Mouse (Mus musculus): Measurements from ENCODE around the gene Dgcr8. TPM values are rescaled to one million over a fixed set of nuclear protein-coding genes. Genes with fewer than 3 reads are reported as not detected.
A peak's percentile ranks its signal among the peaks of the same experiment; 100 is the strongest.

Gene Dgcr8
- total and polyA plus RNA-seq, 3 experiments = 8.7 to 13.2 (median 10.7) TPM

DNA sequence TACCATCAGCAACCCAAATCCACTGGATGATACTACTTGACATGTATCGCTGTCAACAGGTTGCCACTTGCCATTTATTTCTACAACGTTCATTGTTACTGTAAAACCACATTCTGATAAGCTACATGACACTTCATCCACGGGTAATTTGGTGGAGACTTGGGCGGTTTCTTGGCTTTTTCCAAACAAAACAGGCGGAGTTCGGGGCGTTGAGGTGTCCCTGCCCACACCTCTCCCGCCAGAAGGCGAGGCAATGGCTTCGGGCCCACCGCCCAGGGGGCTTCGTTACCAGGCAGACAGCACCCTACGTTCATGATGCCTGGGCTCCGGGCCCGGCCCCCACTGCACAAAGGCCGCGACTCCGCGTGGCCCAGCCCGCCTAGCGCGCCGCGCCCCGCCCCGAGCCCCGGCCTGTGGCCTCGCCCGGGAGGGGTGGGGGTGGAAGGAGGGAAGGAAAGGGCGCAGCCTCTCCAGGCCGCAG lies 425 bp downstream of the Dgcr8 start:
- intact Hi-C loops (cut with DNase I) = loop anchor here (2.0 kb wide), 1 partner anchor 40 kb away; the partner anchor contains the start of genes Ranbp1 and Trmt2a
- Histone ChIP-seq H3K4me3 (peak overlapping the region; percentile 83), H3K79me2 (replicated peaks; ENCODE audit: control insufficient read depth, insufficient read depth, low read length) (peaks cover 8% of the 10 kb centered on the region), H3K9ac (ENCODE audit: low read depth, low read length) (peak overlapping the region; percentile 91), H3K27ac (peak overlapping the region; percentile 94), H3K36me3 (ENCODE audit: control insufficient read depth, insufficient read depth, low read length) (peaks cover 5% of the 10 kb centered on the region), H3K4me1 (ENCODE audit: control insufficient read depth, insufficient read depth, low read length) (peaks cover 9% of the 10 kb centered on the region), H3K27me3 (ENCODE audit: control insufficient read depth, insufficient read depth, low read length) (no peaks in the 10 kb centered on the region)
- no peak for DNase-seq
- TF ChIP-seq CTCF (IDR thresholded peaks at IDR 0.05) (no peak), POLR2A (IDR thresholded peaks at IDR 0.05; ENCODE audit: insufficient read depth, low read depth, low read length) (no peak), EP300 (IDR thresholded peaks at IDR 0.05; ENCODE audit: insufficient read depth, low read depth, low read length) (no peak)
- WGBS = under 1% methylated on average over 29 of the region's 31 CpGs

DNA sequence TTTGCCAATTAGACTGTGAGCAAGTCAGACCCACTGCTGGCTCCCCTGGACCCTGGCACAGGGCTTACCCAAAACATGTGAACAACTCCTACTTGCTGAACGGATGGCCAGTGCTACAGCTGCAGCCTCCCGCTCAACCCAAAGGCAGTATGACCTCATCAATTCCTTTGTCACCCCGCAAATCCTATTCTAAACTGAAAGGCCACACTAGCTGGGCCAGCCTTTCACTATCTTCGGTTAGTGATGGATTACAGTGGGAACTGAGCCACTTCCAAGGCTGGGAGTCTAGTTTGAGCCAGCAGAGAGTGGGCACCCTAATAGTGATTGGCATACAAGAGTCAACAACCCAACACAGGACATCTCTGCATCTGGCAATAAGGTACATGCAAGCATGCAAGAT lies 880 bp downstream of the Dgcr8 start:
- no peaks in the 10 kb centered on the region for H3K27me3 ChIP-seq (ENCODE audit: control insufficient read depth, insufficient read depth, low read length)
- TF ChIP-seq EP300 (IDR thresholded peaks at IDR 0.05; ENCODE audit: insufficient read depth, low read depth, low read length) = no peak
- peaks cover 5% of the 10 kb centered on the region for H3K36me3 ChIP-seq (ENCODE audit: control insufficient read depth, insufficient read depth, low read length)
- peak overlapping the region; percentile 94 for H3K27ac ChIP-seq
- peaks cover 9% of the 10 kb centered on the region for H3K4me1 ChIP-seq (ENCODE audit: control insufficient read depth, insufficient read depth, low read length)
- peaks cover 8% of the 10 kb centered on the region for H3K79me2 ChIP-seq (replicated peaks; ENCODE audit: control insufficient read depth, insufficient read depth, low read length)
- H3K4me3 ChIP-seq = peak overlapping the region; percentile 83
- intact Hi-C loops (cut with DNase I) = loop anchor here (2.0 kb wide), 1 partner anchor 39 kb away; the partner anchor contains the start of genes Ranbp1 and Trmt2a
- no peak for DNase-seq
- H3K9ac ChIP-seq (ENCODE audit: low read depth, low read length) = peak overlapping the region; percentile 91
- 2% methylated on average over 4 of the region's 4 CpGs for WGBS

DNA sequence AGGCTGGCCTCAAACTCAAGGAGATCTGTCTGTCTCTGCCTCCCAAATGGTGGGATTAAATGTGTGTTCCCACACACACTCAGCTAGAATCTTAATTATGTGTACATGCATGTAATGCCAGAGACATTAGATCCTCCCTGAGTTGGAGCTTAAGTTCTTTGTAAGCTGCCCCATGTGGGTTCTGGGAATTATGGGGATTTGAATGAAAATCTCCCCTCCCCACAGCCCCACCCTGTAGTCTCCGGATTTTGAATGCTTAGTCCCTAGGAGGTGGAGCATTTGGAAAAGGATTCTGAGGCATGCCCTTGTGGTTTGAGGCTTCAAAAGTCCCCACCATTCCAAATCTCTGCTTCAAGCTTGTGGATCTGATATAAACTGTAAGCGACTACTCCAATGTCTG lies 13.9 kb downstream of the Dgcr8 start:
- no peaks in the 10 kb centered on the region for H3K79me2 ChIP-seq (replicated peaks; ENCODE audit: control insufficient read depth, insufficient read depth, low read length)
- intact Hi-C loops (cut with DNase I) = no loop called here
- H3K9ac ChIP-seq (ENCODE audit: low read depth, low read length) = no peak overlapping the region
- no peak overlapping the region for H3K4me3 ChIP-seq
- TF ChIP-seq EP300 (IDR thresholded peaks at IDR 0.05; ENCODE audit: insufficient read depth, low read depth, low read length) (no peak), POLR2A (IDR thresholded peaks at IDR 0.05; ENCODE audit: insufficient read depth, low read depth, low read length) (no peak), CTCF (IDR thresholded peaks at IDR 0.05) (no peak)
- 79% methylated on average over 2 of the region's 2 CpGs for WGBS
- H3K36me3 ChIP-seq (ENCODE audit: control insufficient read depth, insufficient read depth, low read length) = no peaks in the 10 kb centered on the region; the same call in 1 of the 2 replicates
- no peaks in the 10 kb centered on the region for H3K27me3 ChIP-seq (ENCODE audit: control insufficient read depth, insufficient read depth, low read length)
- no peaks in the 10 kb centered on the region for H3K4me1 ChIP-seq (ENCODE audit: control insufficient read depth, insufficient read depth, low read length)
- H3K27ac ChIP-seq = no peak overlapping the region
- DNase-seq = no peak

DNA sequence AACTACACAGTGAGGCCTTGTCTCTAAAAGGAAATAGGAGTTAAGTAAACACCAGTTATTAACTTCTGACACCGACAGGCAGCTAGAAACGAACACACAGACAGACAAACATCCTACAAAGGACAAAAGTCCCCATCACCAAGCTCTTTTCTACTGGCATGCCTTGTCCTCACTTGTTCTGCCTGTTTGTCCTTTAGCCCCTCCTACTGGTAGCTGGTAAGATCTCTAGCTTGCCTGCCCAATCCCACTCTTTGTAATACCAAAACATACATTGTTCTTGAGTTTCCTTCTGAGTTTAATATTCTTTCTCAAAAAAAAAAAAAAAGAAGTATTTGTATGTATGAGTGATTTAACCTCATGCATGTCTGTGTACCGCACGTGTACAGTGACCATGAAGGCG lies 20.9 kb downstream of the Dgcr8 start:
- H3K4me3 ChIP-seq = no peak overlapping the region
- DNase-seq = no peak
- intact Hi-C loops (cut with DNase I) = no loop called here
- H3K27me3 ChIP-seq (ENCODE audit: control insufficient read depth, insufficient read depth, low read length) = no peaks in the 10 kb centered on the region
- TF ChIP-seq CTCF (IDR thresholded peaks at IDR 0.05) (peak; percentile 60), EP300 (IDR thresholded peaks at IDR 0.05; ENCODE audit: insufficient read depth, low read depth, low read length) (no peak)
- no peak overlapping the region for H3K27ac ChIP-seq
- 82% methylated on average over 5 of the region's 5 CpGs for WGBS
- no peaks in the 10 kb centered on the region for H3K4me1 ChIP-seq (ENCODE audit: control insufficient read depth, insufficient read depth, low read length)
- peaks cover 2% of the 10 kb centered on the region; the same call in 1 of the 2 replicates for H3K36me3 ChIP-seq (ENCODE audit: control insufficient read depth, insufficient read depth, low read length)
- H3K79me2 ChIP-seq (replicated peaks; ENCODE audit: control insufficient read depth, insufficient read depth, low read length) = no peaks in the 10 kb centered on the region
- H3K9ac ChIP-seq (ENCODE audit: low read depth, low read length) = no peak overlapping the region

DNA sequence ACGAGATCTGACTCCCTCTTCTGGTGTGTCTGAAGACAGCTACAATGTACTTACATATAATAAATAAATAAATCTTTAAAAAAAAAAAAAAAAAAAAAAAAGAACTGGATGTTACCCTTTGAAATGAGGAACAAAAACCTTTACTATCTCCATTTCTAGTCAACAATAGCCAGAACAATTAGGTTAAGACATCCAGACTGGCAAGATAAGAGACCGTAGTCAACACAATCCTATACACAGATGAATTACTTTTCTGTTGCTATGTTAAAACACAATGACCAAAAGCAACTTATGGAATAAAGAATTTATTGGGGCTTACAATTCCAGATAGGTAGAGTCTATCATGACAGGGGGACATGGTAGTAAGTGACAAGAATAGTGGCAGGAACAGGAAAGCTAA lies 24.0 kb downstream of the Dgcr8 start:
- Histone ChIP-seq H3K27me3 (ENCODE audit: control insufficient read depth, insufficient read depth, low read length) (no peaks in the 10 kb centered on the region), H3K4me1 (ENCODE audit: control insufficient read depth, insufficient read depth, low read length) (no peaks in the 10 kb centered on the region)

DNA sequence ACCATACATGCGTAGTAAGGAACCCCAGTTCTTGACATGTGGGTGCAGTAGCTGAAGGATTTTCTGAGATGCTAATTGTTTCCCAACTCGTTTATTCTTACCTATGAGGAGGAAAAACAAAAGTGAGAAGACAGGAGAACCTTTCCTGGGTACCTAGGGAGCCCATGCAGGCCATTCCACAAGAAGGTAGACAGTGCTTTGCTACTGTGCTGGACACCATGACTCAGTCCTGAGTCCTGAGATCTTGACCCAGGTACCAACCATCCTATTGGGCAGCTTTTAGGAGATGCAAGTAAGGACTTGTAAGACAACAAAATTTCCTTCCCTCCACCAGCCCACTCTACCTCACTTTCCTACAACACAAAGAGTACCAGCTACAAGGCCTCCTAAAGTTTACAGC lies 30.8 kb downstream of the Dgcr8 start, which contains the start of gene Gm49776:
Gm49776 (minus strand) TSS at position 101 of the 400 bp plus-strand sequence.
- Histone ChIP-seq H3K4me1 (ENCODE audit: control insufficient read depth, insufficient read depth, low read length) (no peaks in the 10 kb centered on the region), H3K4me3 (no peak within 1 kb of the TSS), H3K79me2 (replicated peaks; ENCODE audit: control insufficient read depth, insufficient read depth, low read length) (no peaks in the 10 kb centered on the region), H3K9ac (ENCODE audit: low read depth, low read length) (no peak within 1 kb of the TSS), H3K27me3 (ENCODE audit: control insufficient read depth, insufficient read depth, low read length) (no peaks in the 10 kb centered on the region), H3K36me3 (ENCODE audit: control insufficient read depth, insufficient read depth, low read length) (peaks cover 4% of the 10 kb centered on the region), H3K27ac (no peak within 1 kb of the TSS)
- 87% methylated on average over 2 of the region's 2 CpGs for WGBS
- no peak for DNase-seq
- TF ChIP-seq CTCF (IDR thresholded peaks at IDR 0.05) (no peak), POLR2A (IDR thresholded peaks at IDR 0.05; ENCODE audit: insufficient read depth, low read depth, low read length) (no peak), EP300 (IDR thresholded peaks at IDR 0.05; ENCODE audit: insufficient read depth, low read depth, low read length) (no peak)
- intact Hi-C loops (cut with DNase I) = no loop called here

More for the DNA sequence above, 24.0 kb downstream of the Dgcr8 start:
- DNase-seq = no peak
- Histone ChIP-seq H3K79me2 (replicated peaks; ENCODE audit: control insufficient read depth, insufficient read depth, low read length) (no peaks in the 10 kb centered on the region), H3K36me3 (ENCODE audit: control insufficient read depth, insufficient read depth, low read length) (peaks cover 2% of the 10 kb centered on the region; the same call in 1 of the 2 replicates), H3K9ac (ENCODE audit: low read depth, low read length) (no peak overlapping the region), H3K27ac (no peak overlapping the region), H3K4me3 (no peak overlapping the region)
- WGBS = 77% methylated on average over 2 of the region's 2 CpGs
- intact Hi-C loops (cut with DNase I) = no loop called here
- TF ChIP-seq POLR2A (IDR thresholded peaks at IDR 0.05; ENCODE audit: insufficient read depth, low read depth, low read length) (no peak), CTCF (IDR thresholded peaks at IDR 0.05) (no peak), EP300 (IDR thresholded peaks at IDR 0.05; ENCODE audit: insufficient read depth, low read depth, low read length) (no peak)
